ENCODE assay signal across 8 mouse cellular contexts in the genomic region with DNA sequence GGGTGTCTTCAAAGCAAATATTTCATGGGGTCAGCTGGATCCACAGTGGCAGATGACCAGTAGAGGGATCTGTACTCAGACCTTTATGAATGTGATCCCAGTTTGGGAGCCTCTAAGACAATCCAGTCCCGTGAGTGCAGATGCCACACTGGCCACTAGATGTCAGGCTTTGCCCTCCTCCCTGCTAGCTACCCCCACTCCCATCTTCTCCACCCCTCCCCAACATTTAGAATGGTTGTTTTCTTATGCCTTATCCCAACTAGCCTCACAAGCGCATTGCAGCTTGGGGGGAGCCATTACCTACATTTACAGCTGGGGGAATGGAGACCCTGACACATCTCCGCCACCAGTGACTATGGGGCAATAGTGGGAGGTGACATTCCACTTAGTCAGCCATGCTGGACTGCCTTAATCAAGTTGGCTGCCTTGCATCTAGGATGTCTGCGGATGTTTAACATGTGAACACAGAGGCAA.
DNase-seq lines count a peak whose midpoint lies in the region; ATAC-seq and TF ChIP-seq lines count a peak whose summit lies in the region.

No protein-coding gene starts in this region.

- no peaks in the 10 kb centered on the region for H3K36me3 ChIP-seq in forebrain, embryonic 13.5 days (ENCODE audit: poor library complexity, severe bottlenecking)

- H3K27me3 ChIP-seq in forebrain, embryonic 13.5 days, result no peaks in the 10 kb centered on the region

- no peak overlapping the region for H3K27ac ChIP-seq in forebrain, embryonic 13.5 days
- no peak overlapping the region for H3K27ac ChIP-seq in layer of hippocampus, adult 2 months

- H3K4me2 ChIP-seq in forebrain, embryonic 13.5 days, result no peak overlapping the region

- TF ChIP-seq CTCF in layer of hippocampus, adult 2 months (conservative IDR thresholded peaks at IDR 0.05), result peak; percentile 90

- no peaks in the 10 kb centered on the region for H3K9me3 ChIP-seq in forebrain, embryonic 13.5 days (replicated peaks)

- H3K9ac ChIP-seq in forebrain, embryonic 13.5 days, result no peak overlapping the region

- H3K4me1 ChIP-seq in forebrain, embryonic 13.5 days, result no peaks in the 10 kb centered on the region

- 55% methylated on average over 4 of the region's 4 CpGs for WGBS in forebrain, embryonic 13.5 days

- ATAC-seq in forebrain, embryonic 13.5 days, result peak; percentile 78

- no peak overlapping the region for H3K4me3 ChIP-seq in forebrain, embryonic 13.5 days
- no peak overlapping the region for H3K4me3 ChIP-seq in layer of hippocampus, adult 2 months

- peak; percentile 41 to 78 for DNase-seq in adrenal gland, adult (ENCODE audit: inconsistent age in 2 of 2, low spot score in 1 of 2)
- no peak for DNase-seq in adrenal gland, adult 8-10 months
- DNase-seq in adrenal gland, postnatal 10 days, result peak; percentile 79
- DNase-seq in heart, postnatal 4 days, result peak; percentile 81
- peak; percentile 47 to 67 for DNase-seq in layer of hippocampus, adult 2 months (ENCODE audit: low spot score in 2 of 2)
- peak; percentile 65 for DNase-seq in lung, postnatal 14 days
- DNase-seq in skeletal muscle tissue, adult 2 months (ENCODE audit: low read depth, low spot score), result peak; percentile 8
